Mouse (Mus musculus) left cerebral cortex, adult 9 months (tissue): ENCODE results near the gene Wars2.

ENCODE experiments used
- DNase-seq, 2 experiments: peaks; one replicate each; pipeline ENCODE4 v3.0.0; 2022; ENCODE audit warnings: low spot score in 2 of 2

Gene Wars2

GRCm38 (mm10) chr3:99264695-99265094 is 123.8 kb downstream of the Wars2 start:
- DNase-seq, result no peak

GRCm38 (mm10) chr3:99266752-99267303 is 126.0 kb downstream of the Wars2 start:
- DNase-seq, result no peak

- no peak for DNase-seq
Observed at GRCm38 (mm10) chr3:99277973-99278580, 137.2 kb downstream of the Wars2 start.

- DNase-seq, result no peak
Observed at GRCm38 (mm10) chr3:99279718-99280117, 138.8 kb downstream of the Wars2 start.

GRCm38 (mm10) chr3:99281453-99281852 is 140.6 kb downstream of the Wars2 start:
- no peak for DNase-seq

- DNase-seq, result no peak
Observed at GRCm38 (mm10) chr3:99288302-99288701, 147.4 kb downstream of the Wars2 start.
